Mouse (Mus musculus) thymus, postnatal 14 days (tissue): ENCODE data around the gene Hmox2.

Experiments
- DNase-seq: peaks from one replicate; pipeline ENCODE4 v3.0.0; 2021

The Hmox2 gene

DNA sequence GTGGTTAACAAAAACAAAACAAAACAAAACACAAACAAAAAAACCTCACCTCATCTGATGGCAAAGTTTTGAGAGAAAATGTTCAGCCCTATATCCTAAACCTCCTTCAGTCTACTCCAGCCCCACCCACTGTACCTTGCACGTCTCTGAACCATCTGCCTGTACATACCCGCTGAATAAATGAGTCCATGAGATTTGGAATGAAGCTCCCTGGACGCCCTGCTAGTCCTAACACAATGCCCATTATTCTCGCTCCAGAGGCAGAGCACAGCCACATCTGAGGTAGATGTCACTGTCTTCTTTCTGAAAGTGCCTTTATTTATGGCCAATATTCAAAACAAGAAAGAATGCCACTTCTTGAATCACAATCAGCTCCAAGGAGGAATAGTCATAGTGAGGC, 59.5 kb downstream of the Hmox2 start:
- DNase-seq, result no peak

DNA sequence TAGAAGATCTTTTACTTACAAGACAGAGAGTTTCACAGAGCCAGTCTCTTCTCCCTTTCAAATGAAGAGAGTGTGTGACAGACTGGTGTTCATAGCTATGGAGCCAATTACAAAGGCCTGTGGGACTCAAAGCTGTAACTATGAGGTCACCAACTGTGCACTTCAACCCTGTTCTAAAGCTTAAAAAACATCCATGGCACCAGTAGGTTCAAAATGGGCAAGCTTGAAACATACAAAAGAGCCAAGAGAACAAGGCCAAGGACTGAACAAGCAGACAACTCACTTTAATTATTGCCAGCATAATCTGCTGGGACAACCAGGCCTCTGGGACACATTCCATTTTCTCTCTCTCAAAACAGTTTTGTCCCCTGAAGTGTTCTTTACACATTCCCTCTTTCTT, 62.0 kb downstream of the Hmox2 start:
- no peak for DNase-seq

DNA sequence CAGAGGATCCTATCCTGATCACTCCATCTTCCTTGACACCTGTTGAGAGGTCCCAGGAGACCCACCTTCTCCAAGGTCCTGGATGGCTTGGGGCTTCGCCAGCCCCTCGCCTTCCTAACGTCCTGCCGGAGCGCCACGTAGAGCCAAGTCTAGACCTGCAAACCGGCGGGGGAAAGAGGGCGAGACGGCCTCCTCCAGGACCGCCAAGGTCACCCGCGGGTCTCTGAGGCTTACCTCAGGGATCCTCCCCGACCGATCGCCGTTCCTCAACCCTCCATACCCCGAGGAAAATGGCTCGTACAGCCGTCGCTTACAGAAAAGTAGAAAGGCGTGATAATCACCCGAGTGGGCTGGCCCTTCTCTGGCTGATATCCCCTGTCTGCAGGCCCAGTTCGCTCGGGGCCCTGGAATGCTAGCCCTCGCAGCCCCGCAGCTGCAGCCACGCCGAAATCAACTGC, 63.2 kb downstream of the Hmox2 start:
- peak; percentile 55 for DNase-seq

DNA sequence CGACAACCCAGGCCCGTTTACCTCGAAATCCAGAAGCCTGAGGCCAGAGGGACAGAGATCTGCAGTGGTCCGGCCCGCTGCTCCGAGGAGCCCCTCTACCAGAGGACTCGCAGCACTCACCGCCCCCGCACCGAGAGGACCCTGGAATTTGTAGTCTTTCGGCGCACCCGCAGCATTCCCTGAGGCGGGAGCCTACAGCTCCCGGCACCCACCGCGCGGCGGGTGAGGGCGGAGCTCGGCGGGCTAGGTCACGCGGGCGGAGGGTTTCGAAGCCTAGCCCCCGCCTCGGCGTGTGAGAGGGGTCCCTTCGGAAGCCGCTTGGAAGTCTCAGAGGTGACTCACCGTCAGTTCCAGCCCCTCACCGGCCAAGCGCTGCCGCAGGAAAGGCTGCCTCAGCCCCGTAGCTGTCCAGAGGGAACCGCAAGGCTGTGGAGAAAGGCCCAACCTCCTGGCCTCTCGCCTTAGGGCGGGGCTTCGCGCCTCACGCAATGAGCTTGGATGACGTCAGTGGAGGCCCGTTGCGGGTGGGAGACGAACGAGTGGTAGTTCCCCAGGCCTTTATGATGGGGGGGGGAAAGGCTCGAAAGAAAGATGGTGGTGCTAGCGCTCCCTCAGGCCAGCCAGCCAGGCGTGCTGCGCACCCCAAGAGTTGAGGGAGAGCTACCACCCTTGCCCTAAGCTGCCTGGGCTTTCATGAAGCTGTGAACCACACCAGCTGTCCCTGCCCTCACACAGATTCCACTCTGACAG, 63.8 kb downstream of the Hmox2 start, which contains the start of gene Cdip1:
Gene Cdip1 (minus strand): TSS at position 483 of the 750 bp plus-strand sequence.
- DNase-seq, result peak; percentile 96

DNA sequence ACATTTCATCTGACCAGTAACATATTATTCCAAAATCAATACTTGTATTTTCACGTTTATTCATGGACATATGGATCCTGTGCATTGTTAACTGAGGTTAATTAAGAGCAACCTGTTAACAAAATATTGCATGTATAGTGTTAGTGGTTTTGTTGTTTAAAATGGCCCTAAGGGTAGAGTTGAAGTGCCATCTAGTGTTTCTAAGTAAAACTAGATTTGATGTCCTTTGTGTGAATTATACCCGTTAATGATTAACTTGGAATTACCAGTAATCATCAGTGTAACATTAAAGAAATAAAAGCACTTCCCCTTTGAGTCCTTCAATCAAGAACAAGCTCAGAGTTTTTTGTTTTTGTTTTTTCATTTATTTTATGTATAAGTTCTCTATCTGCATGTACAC, 65.2 kb downstream of the Hmox2 start:
- no peak for DNase-seq

DNA sequence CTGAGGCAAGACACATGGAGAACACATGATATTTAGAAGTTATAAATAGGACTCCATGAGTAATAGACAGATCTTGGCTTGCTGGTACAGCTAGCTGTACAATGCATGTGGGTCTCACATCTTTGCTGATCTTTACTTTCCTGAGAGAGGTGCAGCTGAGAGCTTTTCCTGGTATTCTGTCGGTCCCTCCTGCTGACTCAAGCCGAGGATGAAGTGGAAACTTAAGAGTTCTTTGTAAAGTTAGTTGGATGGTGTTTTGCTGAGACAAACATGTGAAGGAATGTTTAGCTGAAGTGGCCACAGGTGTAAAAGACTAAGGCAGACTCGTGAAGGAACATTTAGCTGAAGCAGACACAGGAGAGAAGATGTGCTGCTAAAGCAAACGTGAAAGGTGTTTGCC, 70.5 kb downstream of the Hmox2 start:
- no peak for DNase-seq
